Mouse (Mus musculus) adrenal gland, adult 18-20 months (tissue): ENCODE data around the gene Ppp2r2c. TPM values are rescaled to one million over a fixed set of nuclear protein-coding genes. Genes with fewer than 3 reads are reported as not detected.

ENCODE experiments used
- DNase-seq, 2 experiments: peaks; one replicate each; pipeline ENCODE4 v3.0.0; 2021 to 2022; ENCODE audit warnings: low spot score in 2 of 2
- total RNA-seq, 2 experiments: library from RNA; stranded (reverse); gene quantifications; 1 replicate in 1 of 2; 2 replicates in 1 of 2; pipeline ENCODE4 v1.2.3; 2021

Ppp2r2c gene
- total RNA-seq, 2 experiments from 2014 or later: 4.4 to 6.9 TPM

GRCm38 (mm10) chr5:36895621-36896573, 27.6 kb downstream of the Ppp2r2c start:
- DNase-seq: no peak

DNA sequence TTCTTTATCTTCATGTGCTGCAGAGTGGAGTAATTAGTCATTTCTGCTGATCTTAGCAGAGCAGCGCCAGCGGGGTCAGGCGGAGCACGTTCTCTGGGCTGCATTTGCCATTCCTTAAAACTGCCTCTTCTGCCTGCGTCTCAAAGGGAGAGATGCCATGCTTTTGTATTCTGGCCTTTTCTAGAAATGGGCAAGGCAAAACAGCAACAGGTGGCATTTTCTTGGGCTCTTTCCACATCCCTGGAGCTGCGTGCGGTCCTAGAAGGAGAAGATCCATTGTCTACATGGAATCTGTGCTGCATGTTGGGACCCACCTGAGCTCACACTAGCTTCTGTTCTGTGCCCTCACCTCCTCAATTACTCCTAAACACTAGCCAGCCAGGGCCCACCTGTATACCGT, 29.7 kb downstream of the Ppp2r2c start:
- no peak for DNase-seq

DNA sequence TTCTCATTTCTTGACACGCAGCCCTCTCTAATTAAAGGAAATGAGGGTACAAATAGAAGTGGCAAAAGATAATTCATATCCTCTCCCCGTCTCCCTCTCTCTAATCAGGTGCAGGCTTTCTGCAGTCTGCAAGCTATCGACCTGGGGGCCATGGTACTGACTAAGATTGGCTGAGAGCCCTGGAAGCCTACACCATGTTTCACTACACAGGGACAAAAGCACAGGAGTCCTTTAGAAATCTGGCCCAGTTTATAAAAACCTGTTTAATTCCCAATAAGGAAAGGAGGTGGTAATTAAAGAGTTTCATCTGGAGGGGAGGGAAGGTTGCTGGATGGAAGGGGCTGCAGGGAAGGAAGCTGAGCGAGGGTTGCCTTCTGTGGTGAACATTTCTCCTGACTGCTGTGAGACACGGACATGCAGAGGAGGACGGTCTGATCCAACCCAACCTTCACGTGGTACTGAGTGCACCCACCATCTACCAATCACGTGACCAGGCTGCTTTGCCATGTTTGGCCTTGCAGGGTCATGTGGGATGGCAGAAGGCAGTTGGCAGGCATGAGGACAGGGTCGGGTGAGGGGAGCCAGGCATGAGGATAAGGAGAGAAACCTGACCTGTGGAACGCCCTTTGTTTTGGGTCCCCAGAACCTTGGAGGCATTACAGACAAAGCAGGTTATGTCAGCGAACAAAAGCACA, 30.2 kb downstream of the Ppp2r2c start:
- no peak for DNase-seq

GRCm38 (mm10) chr5:36899392-36899791, 31.1 kb downstream of the Ppp2r2c start:
- no peak for DNase-seq

DNA sequence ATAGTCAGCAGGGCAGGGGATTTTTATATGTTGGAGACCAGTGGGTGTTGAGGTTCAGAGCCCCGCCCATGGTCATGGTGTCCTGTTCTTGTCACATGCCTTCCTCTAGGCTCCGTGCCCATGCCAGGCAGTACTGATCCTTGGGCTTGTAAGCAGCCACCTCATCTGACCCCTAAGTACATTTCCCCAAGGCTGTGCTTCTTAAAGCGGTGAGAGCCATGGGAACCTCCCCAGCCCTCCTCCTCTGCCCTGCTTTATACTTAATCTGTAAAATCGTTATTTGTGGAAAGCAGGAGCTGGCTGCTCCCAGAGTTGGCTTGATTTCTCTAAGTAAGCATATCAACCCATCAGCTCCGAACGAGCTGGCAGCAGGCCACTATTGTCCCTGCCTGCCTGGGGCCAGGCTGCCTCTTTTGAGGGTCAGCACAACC, 31.9 kb downstream of the Ppp2r2c start:
- DNase-seq: no peak

- no peak for DNase-seq
These were observed 34.5 kb downstream of the Ppp2r2c start for GRCm38 (mm10) chr5:36902807-36903206.

- no peak for DNase-seq
These were observed 35.8 kb downstream of the Ppp2r2c start for GRCm38 (mm10) chr5:36904131-36904530.

GRCm38 (mm10) chr5:36904703-36905102, 36.4 kb downstream of the Ppp2r2c start:
- DNase-seq: no peak

DNA sequence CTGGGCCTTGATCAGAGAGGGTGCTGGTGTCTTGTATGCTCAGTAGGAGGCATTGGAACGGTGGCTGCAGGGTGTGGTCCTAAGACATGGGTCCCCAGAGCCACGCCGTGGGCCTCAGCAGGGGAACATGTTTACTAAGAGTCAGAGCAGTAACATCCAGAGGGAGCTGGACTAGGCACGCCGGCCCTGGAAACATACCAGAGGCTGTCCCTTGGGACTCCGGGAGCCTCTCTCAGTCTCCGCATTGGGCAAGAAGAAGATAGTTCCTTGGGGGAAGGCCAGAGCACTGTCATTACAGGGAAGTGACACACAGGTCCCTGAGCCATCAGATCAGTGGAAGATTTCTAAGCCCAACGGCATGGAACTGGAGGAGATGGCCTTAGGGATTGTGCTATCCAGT, 36.9 kb downstream of the Ppp2r2c start:
- no peak for DNase-seq

GRCm38 (mm10) chr5:36907695-36908094, 39.4 kb downstream of the Ppp2r2c start:
- DNase-seq: no peak

DNA sequence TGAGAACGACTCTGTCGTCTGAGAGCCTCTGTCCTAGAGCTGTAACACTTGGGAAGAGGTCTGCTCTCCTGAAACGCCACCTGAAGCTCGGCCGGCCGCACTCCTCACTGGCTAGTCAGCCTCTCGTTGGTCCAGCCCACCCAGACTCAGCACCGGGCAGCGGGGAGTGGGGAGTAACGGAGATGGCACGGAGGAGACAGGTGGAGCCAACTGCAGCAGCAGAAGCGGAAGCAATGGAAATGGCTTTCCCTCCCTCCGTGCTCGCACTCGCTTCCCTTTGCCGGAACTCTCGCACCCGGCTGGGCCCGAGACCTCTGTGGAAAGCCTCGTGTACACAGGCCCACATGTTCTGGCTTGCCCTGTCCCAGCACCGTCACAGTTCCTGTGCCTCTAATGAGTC, 41.2 kb downstream of the Ppp2r2c start:
- no peak for DNase-seq

- no peak for DNase-seq
These were observed 42.7 kb downstream of the Ppp2r2c start for GRCm38 (mm10) chr5:36910980-36911379.

DNA sequence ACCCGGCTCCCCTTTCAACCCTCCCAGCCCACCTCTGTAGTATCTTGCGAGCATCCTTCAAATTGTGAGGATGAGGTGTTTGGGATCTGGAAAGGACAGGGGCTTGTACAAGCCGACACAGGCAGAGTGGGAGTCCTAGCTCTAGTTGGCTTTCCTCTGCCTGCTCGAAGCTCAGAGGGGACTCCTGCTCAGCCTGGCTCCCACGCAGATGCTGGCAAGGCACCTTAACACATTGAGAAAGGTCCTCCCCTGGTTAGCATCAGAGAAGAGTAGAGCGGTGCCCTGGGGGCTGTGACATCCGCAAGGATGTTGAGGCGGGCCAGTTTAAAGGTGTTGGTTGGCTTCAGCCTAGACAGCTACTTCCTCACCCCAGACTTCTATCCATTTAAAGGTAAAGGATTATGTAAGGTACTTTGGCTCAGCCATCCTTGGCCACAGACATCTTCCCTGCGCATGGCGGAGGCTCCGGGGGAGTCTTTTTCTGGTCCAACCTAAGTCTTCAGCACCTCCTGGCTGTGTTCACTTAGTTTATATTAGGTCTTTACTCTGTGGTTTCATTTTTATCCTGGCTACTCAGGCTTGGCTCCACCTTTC, 43.5 kb downstream of the Ppp2r2c start:
- DNase-seq: no peak

GRCm38 (mm10) chr5:36912602-36913310, 44.4 kb downstream of the Ppp2r2c start:
- DNase-seq: no peak

DNA sequence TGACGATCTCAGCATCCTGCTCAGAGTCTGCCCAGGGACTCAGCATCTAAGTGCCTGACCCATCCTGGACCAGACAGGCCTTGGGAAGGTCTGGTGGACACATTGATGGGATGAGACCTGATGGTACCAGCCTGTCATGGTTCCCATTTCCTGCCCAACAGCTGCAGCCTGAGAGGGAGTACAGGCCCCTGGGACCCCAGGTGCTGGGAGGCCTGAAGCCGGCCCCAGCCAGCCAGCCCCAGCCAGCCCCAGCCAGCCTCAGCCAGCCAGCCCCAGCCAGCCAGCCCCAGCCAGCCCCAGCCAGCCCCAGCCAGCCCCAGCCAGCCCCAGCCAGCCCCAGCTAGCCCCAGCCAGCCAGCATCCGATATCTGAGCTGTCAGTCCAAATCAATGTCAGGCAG, 46.9 kb downstream of the Ppp2r2c start:
- no peak for DNase-seq

DNA sequence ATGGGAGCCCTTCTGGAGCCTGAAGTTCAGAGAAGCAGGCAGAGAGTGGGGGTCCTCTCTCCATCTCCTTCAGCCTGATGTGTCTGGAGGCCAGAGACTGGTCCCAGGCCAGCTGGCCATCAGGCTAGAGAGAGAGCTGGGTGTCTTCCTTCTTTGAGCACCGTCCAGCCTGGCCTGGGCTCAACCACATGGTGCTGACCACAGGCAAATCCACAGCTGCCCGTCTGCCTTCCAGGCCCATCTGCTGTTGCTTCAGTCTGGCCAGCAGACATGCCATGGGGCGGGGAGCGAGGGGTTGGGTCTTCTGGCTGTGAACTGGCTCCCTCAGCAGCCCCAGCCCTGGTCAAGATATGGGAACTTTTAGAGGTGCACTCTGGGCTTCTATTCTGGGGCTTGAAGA, 48.3 kb downstream of the Ppp2r2c start:
- no peak for DNase-seq

GRCm38 (mm10) chr5:36917245-36917644, 48.9 kb downstream of the Ppp2r2c start:
- no peak for DNase-seq

DNA sequence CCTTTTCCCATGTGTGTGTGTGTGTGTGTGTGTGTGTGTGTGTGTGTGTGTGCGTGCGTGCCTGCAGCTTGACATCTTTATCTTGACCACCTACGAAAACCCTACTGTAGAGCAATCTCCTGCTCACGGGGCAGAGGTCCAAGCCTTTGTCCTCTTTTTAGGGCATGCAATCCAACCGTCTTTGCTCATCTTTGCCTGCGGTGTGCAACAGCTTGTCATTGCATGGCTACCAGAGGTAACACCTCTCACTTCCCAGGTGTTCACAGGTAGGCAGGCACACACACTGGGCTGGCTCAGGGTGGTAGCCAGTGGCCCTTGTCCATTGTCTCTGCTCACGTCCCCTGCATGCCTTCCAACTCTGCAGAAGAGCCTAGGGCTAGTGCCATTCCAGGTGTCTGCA, 49.7 kb downstream of the Ppp2r2c start:
- no peak for DNase-seq

DNA sequence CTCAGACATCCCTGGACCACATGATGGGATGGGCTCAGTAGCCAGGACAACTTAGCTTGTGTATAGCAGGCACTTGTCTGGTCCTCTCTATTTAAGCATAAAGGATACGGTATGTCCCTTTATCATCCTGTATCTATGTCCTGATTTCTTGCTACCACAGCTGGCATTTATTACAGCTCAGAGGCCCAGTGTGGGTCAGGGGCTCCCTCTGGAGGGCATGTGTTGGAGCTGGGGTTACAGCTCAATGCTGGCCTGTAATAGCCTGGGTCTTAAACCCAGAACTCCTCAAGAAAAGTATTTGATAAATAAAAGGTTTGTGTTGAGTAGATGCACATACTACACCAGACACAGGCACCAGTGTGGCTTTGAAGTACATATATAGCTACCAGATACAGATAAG, 51.8 kb downstream of the Ppp2r2c start:
- no peak for DNase-seq

GRCm38 (mm10) chr5:36921871-36922270, 53.6 kb downstream of the Ppp2r2c start:
- DNase-seq: no peak

DNA sequence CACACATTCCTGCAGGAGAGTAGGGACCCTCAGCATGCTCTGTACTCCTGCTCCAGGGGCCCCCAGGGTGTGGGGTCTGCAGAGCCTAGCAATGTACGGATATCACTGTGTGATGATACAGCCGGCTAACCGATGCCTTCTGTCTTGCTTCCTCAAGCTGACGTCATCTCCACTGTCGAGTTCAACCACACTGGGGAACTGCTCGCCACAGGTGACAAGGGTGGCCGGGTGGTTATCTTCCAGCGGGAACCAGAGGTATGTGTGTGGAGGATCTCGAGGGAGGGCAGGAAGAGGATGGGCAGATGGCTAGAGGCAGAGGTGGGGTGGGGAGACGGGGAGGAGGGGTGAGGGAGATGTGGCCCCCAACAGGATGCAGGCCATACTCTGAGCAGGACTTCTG, 54.5 kb downstream of the Ppp2r2c start:
- no peak for DNase-seq
